Comparison of ENCODE assay signal across 8 mouse cellular contexts in the genomic region with DNA sequence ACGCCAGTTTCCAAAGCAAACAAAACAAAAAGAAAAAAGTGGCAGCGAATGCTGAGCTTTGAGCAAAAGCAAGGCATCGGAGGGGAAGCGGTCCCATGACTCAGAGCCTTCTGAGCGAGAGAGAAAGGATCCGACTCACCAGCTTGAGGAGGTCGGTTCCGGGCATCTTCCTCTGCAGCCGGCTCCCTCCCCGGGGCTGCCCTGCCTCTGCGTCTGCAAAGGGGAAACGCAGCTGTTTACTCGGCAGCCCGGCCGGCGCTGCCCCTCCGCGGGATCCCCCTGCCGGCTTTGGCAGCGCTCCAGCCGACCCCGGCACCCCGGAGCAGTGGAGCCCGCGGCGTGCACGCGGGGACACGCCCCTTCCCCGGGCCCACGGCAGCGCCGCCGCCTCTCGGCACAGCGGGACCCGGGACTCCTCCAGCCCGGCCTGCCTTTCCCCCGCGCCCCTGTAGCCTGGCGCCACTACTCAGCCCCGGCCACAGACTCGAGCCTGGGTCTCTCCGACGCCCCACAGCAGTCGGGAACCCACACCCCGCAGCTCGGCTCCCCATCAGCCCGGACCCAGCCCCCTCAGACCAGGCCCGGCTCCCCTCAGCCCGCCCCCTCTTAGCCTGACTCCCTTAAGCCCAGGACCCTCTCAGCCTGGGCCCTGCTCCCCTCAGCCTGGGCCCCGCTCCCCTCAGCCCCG. TPM values are rescaled to one million over a fixed set of nuclear protein-coding genes. Genes with fewer than 3 reads are reported as not detected.
A peak's percentile ranks its signal among the peaks of the same experiment; 100 is the strongest.
DNase-seq lines count a peak whose midpoint lies in the region; ATAC-seq lines count a peak whose summit lies in the region.

No protein-coding gene starts in this region.

- peak overlapping the region; percentile 84 for H3K4me2 ChIP-seq in embryonic facial prominence, embryonic 14.5 days (ENCODE audit: low read depth, low read length)
- peak overlapping the region; percentile 94 for H3K4me2 ChIP-seq in kidney, embryonic 14.5 days (replicated peaks; ENCODE audit: low read depth, low read length)
- peak overlapping the region; percentile 100 for H3K4me2 ChIP-seq in liver, embryonic 13.5 days
- peak overlapping the region; percentile 92 for H3K4me2 ChIP-seq in stomach, embryonic 14.5 days (replicated peaks; ENCODE audit: low read depth, low read length)

- H3K4me1 ChIP-seq in embryonic facial prominence, embryonic 14.5 days (ENCODE audit: control insufficient read depth, insufficient read depth, low read length), result peaks cover 7% of the 10 kb centered on the region
- peaks cover 28% of the 10 kb centered on the region for H3K4me1 ChIP-seq in heart, embryonic 10.5 days
- H3K4me1 ChIP-seq in kidney, embryonic 14.5 days (ENCODE audit: control insufficient read depth, insufficient read depth, low read length), result peaks cover 5% of the 10 kb centered on the region; the same call in 1 of the 2 replicates
- peaks cover 62% of the 10 kb centered on the region for H3K4me1 ChIP-seq in liver, embryonic 13.5 days (replicated peaks)
- peaks cover 5% of the 10 kb centered on the region; the same call in 1 of the 2 replicates for H3K4me1 ChIP-seq in stomach, embryonic 14.5 days (ENCODE audit: control insufficient read depth, insufficient read depth, low read length)

- 1% methylated on average over 28 of the region's 53 CpGs for WGBS in embryonic facial prominence, embryonic 14.5 days
- 1% methylated on average over 53 of the region's 53 CpGs for WGBS in heart, embryonic 10.5 days
- under 1% methylated on average over 33 of the region's 53 CpGs for WGBS in kidney, embryonic 14.5 days
- 1% methylated on average over 51 of the region's 53 CpGs for WGBS in liver, embryonic 13.5 days (ENCODE audit: insufficient replicate concordance)
- 0% methylated on average over 34 of the region's 53 CpGs for WGBS in stomach, embryonic 14.5 days

- peak overlapping the region; percentile 88 for H3K9ac ChIP-seq in embryonic facial prominence, embryonic 14.5 days (ENCODE audit: low read depth, low read length)
- peak overlapping the region; percentile 89 for H3K9ac ChIP-seq in kidney, embryonic 14.5 days (ENCODE audit: low read depth, low read length)
- H3K9ac ChIP-seq in liver, embryonic 13.5 days, result peak overlapping the region; percentile 85
- H3K9ac ChIP-seq in stomach, embryonic 14.5 days (replicated peaks; ENCODE audit: low read depth, low read length), result peak overlapping the region; percentile 87

- peak; percentile 76 for DNase-seq in 416B (ENCODE audit: low read depth)
- peak; percentile 74 for DNase-seq in adrenal gland, postnatal 14 days
- DNase-seq in embryonic facial prominence, embryonic 14.5 days (ENCODE audit: low spot score), result peak; percentile 78
- DNase-seq in heart, embryonic 10.5 days (ENCODE audit: low spot score), result peak; percentile 82
- DNase-seq in liver, embryonic 13.5 days, result peak; percentile 39
- peak; percentile 52 to 76 for DNase-seq in natural killer cell, adult 2 months (ENCODE audit: low spot score in 2 of 2)

- peak; percentile 35 for ATAC-seq in embryonic facial prominence, embryonic 14.5 days (ENCODE audit: low read depth)
- peak; percentile 71 for ATAC-seq in kidney, embryonic 14.5 days (ENCODE audit: low FRiP score, low TSS enrichment)
- ATAC-seq in liver, embryonic 13.5 days (ENCODE audit: low read depth), result peak; percentile 17
- ATAC-seq in stomach, embryonic 14.5 days (ENCODE audit: insufficient number of reproducible peaks, insufficient read depth, low FRiP score, low read depth), result peak; percentile 57

- peak overlapping the region; percentile 83 for H3K4me3 ChIP-seq in embryonic facial prominence, embryonic 14.5 days (ENCODE audit: low read depth, low read length)
- peak overlapping the region; percentile 91 for H3K4me3 ChIP-seq in heart, embryonic 10.5 days
- peak overlapping the region; percentile 84 for H3K4me3 ChIP-seq in kidney, embryonic 14.5 days (ENCODE audit: low read length)
- peak overlapping the region; percentile 94 for H3K4me3 ChIP-seq in liver, embryonic 13.5 days (replicated peaks)
- H3K4me3 ChIP-seq in stomach, embryonic 14.5 days (ENCODE audit: low read depth, low read length), result peak overlapping the region; percentile 79

- H3K27me3 ChIP-seq in embryonic facial prominence, embryonic 14.5 days (replicated peaks; ENCODE audit: control insufficient read depth, insufficient read depth, low read length), result no peaks in the 10 kb centered on the region
- no peaks in the 10 kb centered on the region for H3K27me3 ChIP-seq in heart, embryonic 10.5 days (ENCODE audit: insufficient read depth, poor library complexity, severe bottlenecking)
- H3K27me3 ChIP-seq in kidney, embryonic 14.5 days (ENCODE audit: control insufficient read depth, insufficient read depth, low read length), result no peaks in the 10 kb centered on the region
- no peaks in the 10 kb centered on the region for H3K27me3 ChIP-seq in liver, embryonic 13.5 days
- no peaks in the 10 kb centered on the region for H3K27me3 ChIP-seq in stomach, embryonic 14.5 days (ENCODE audit: control insufficient read depth, insufficient read depth, low read length)

- no peaks in the 10 kb centered on the region for H3K36me3 ChIP-seq in embryonic facial prominence, embryonic 14.5 days (ENCODE audit: control insufficient read depth, insufficient read depth, low read length)
- no peaks in the 10 kb centered on the region for H3K36me3 ChIP-seq in heart, embryonic 10.5 days
- no peaks in the 10 kb centered on the region for H3K36me3 ChIP-seq in kidney, embryonic 14.5 days (ENCODE audit: control insufficient read depth, insufficient read depth, low read length)
- 0 out of 2 replicates have a peak, but pooled peaks cover under 1% of the 10 kb centered on the region for H3K36me3 ChIP-seq in liver, embryonic 13.5 days
- H3K36me3 ChIP-seq in stomach, embryonic 14.5 days (ENCODE audit: control insufficient read depth, insufficient read depth, low read length), result no peaks in the 10 kb centered on the region

- H3K27ac ChIP-seq in embryonic facial prominence, embryonic 14.5 days (replicated peaks; ENCODE audit: low read depth, low read length), result peak overlapping the region; percentile 95
- peak overlapping the region; percentile 95 for H3K27ac ChIP-seq in heart, embryonic 10.5 days
- H3K27ac ChIP-seq in kidney, embryonic 14.5 days (ENCODE audit: low read depth, low read length), result peak overlapping the region; percentile 95
- H3K27ac ChIP-seq in liver, embryonic 13.5 days, result peak overlapping the region; percentile 85
- H3K27ac ChIP-seq in stomach, embryonic 14.5 days (ENCODE audit: low read length), result peak overlapping the region; percentile 96

- H3K9me3 ChIP-seq in embryonic facial prominence, embryonic 14.5 days (ENCODE audit: control insufficient read depth, low read length), result no peaks in the 10 kb centered on the region
- no peaks in the 10 kb centered on the region for H3K9me3 ChIP-seq in heart, embryonic 10.5 days
- no peaks in the 10 kb centered on the region for H3K9me3 ChIP-seq in kidney, embryonic 14.5 days (ENCODE audit: control insufficient read depth, low read length)
- H3K9me3 ChIP-seq in liver, embryonic 13.5 days (replicated peaks), result no peaks in the 10 kb centered on the region
- H3K9me3 ChIP-seq in stomach, embryonic 14.5 days (ENCODE audit: control insufficient read depth, low read depth, low read length), result no peaks in the 10 kb centered on the region

RNA-seq across cellular contexts. Expression of gene Sgpl1, which starts 1.2 kb away (rescaled TPM):
- 69.3 and 80.6 TPM in 2 replicates for total RNA-seq in adrenal gland, postnatal 14 days (2021)
- polyA plus RNA-seq in embryonic facial prominence, embryonic 14.5 days (2014; fragmentation: Nextera tagmentation; extraction: Ambion mirVana), result 64.3 and 73.8 TPM in 2 replicates
- 34.6 and 41.7 TPM in 2 replicates for polyA plus RNA-seq in heart, embryonic 10.5 days (2016; fragmentation: Nextera tagmentation; extraction: Ambion mirVana)
- 35.9 and 72.4 TPM in 2 replicates for polyA plus RNA-seq in kidney, embryonic 14.5 days (2014; fragmentation: Nextera tagmentation; extraction: Ambion mirVana)
- 12.5 and 15.6 TPM in 2 replicates for polyA plus RNA-seq in liver, embryonic 13.5 days (2015; fragmentation: Nextera tagmentation; extraction: Ambion mirVana)
- 62.3 and 63.6 TPM in 2 replicates for polyA plus RNA-seq in stomach, embryonic 14.5 days (2014; fragmentation: Nextera tagmentation; extraction: Ambion mirVana)

RNA-seq across cellular contexts. Expression of gene Tbata, which starts 25.5 kb away (rescaled TPM):
- not detected in 2 replicates for total RNA-seq in adrenal gland, postnatal 14 days (2021)
- polyA plus RNA-seq in embryonic facial prominence, embryonic 14.5 days (2014; fragmentation: Nextera tagmentation; extraction: Ambion mirVana), result 0.29 and 1.2 TPM in 2 replicates
- polyA plus RNA-seq in heart, embryonic 10.5 days (2016; fragmentation: Nextera tagmentation; extraction: Ambion mirVana), result not detected in 2 replicates
- polyA plus RNA-seq in kidney, embryonic 14.5 days (2014; fragmentation: Nextera tagmentation; extraction: Ambion mirVana), result not detected in 2 replicates
- polyA plus RNA-seq in liver, embryonic 13.5 days (2015; fragmentation: Nextera tagmentation; extraction: Ambion mirVana), result not detected in 2 replicates
- polyA plus RNA-seq in stomach, embryonic 14.5 days (2014; fragmentation: Nextera tagmentation; extraction: Ambion mirVana), result 0.22 TPM in 1 of 2 replicates, not detected in the other

RNA-seq across cellular contexts. Expression of gene Pcbd1, which starts 57.1 kb away (rescaled TPM):
- total RNA-seq in adrenal gland, postnatal 14 days (2021), result 21.0 and 68.0 TPM in 2 replicates
- 25.8 and 26.4 TPM in 2 replicates for polyA plus RNA-seq in embryonic facial prominence, embryonic 14.5 days (2014; fragmentation: Nextera tagmentation; extraction: Ambion mirVana)
- 63.1 and 69.7 TPM in 2 replicates for polyA plus RNA-seq in heart, embryonic 10.5 days (2016; fragmentation: Nextera tagmentation; extraction: Ambion mirVana)
- polyA plus RNA-seq in kidney, embryonic 14.5 days (2014; fragmentation: Nextera tagmentation; extraction: Ambion mirVana), result 140 and 143 TPM in 2 replicates
- polyA plus RNA-seq in liver, embryonic 13.5 days (2015; fragmentation: Nextera tagmentation; extraction: Ambion mirVana), result 134 and 148 TPM in 2 replicates
- polyA plus RNA-seq in stomach, embryonic 14.5 days (2014; fragmentation: Nextera tagmentation; extraction: Ambion mirVana), result 105 and 114 TPM in 2 replicates

Comparison
In these comparisons a context has a peak if more than half of its experiments do, and no peak if none do; other contexts are left out.
1. Peak in every context shown above with its lines: DNase-seq, ATAC-seq, H3K4me3 ChIP-seq and H3K27ac ChIP-seq.
2. ATAC-seq: peak in every context shown above with its lines; median percentile 71 in kidney, embryonic 14.5 days; 57 in stomach, embryonic 14.5 days; 35 in embryonic facial prominence, embryonic 14.5 days; 17 in liver, embryonic 13.5 days.